Mouse (Mus musculus) gastrocnemius, adult 2 months (tissue): ENCODE data around the gene Ecm2. TPM values are rescaled to one million over a fixed set of nuclear protein-coding genes. Genes with fewer than 3 reads are reported as not detected.

ENCODE experiments used
- DNase-seq: peaks from one replicate; pipeline ENCODE4 v3.0.0; 2022
- H3K27ac ChIP-seq: fragments of 200-600 bp; 2 replicates; pipeline ENCODE4 v1.8.1; 2022; ENCODE audit warnings: mild to moderate bottlenecking
- H3K4me3 ChIP-seq: fragments of 200-600 bp; 2 replicates; pipeline ENCODE4 v1.8.1; 2022; ENCODE audit warnings: mild to moderate bottlenecking, moderate library complexity
- CTCF ChIP-seq: fragments of 200-600 bp; IDR thresholded peaks from 2 replicates; pipeline ENCODE4 v1.8.1; 2022; ENCODE audit warnings: antibody characterized with exemption, mild to moderate bottlenecking, moderate library complexity
- intact Hi-C: fragments of 180-260 bp; cut with DNase I; formaldehyde crosslinking; loops from one replicate; pipeline ENCODE4 v1.15.1; 2025
- total RNA-seq, 2 experiments: library from RNA; stranded (reverse); gene quantifications; 2 replicates each; pipeline ENCODE4 v1.2.3; 2021

Ecm2 gene
- total RNA-seq, 2 experiments from 2014 or later: 8.0 to 15.0 TPM

GRCm38 (mm10) chr13:49472676-49473005, 32.0 kb upstream of the Ecm2 start:
- DNase-seq: no peak
- TF ChIP-seq CTCF: no peak
- Histone ChIP-seq H3K4me3 (no peak overlapping the region), H3K27ac (0 out of 2 replicates have a peak overlapping the region, but pooled peaks have one; percentile 69)
- intact Hi-C loops: no loop called here

- Histone ChIP-seq H3K4me3 (no peak overlapping the region), H3K27ac (peak overlapping the region; percentile 89)
- intact Hi-C loops: no loop called here
- DNase-seq: no peak
- TF ChIP-seq CTCF: no peak
Observed at GRCm38 (mm10) chr13:49477887-49478286, 26.7 kb upstream of the Ecm2 start.

- TF ChIP-seq CTCF: no peak
- Histone ChIP-seq H3K27ac (peak overlapping the region; percentile 89), H3K4me3 (no peak overlapping the region)
- intact Hi-C loops: no loop called here
- DNase-seq: no peak
Observed at GRCm38 (mm10) chr13:49478851-49479374, 25.7 kb upstream of the Ecm2 start.

GRCm38 (mm10) chr13:49479399-49479798, 25.2 kb upstream of the Ecm2 start:
- DNase-seq: peak; percentile 72
- intact Hi-C loops: no loop called here
- no peak overlapping the region for H3K4me3 ChIP-seq
- TF ChIP-seq CTCF: no peak
- H3K27ac ChIP-seq: peak overlapping the region; percentile 89

GRCm38 (mm10) chr13:49480057-49480456, 24.6 kb upstream of the Ecm2 start:
- 0 out of 2 replicates have a peak, but pooled peaks have one; percentile 0 for TF ChIP-seq CTCF
- peak; percentile 91 for DNase-seq
- Histone ChIP-seq H3K4me3 (peak overlapping the region; percentile 28), H3K27ac (peak overlapping the region; percentile 89)
- intact Hi-C loops: loop anchor here (5.0 kb wide), 1 partner anchor 57 kb away; no protein-coding TSS in a partner anchor

- intact Hi-C loops: loop anchor here (5.0 kb wide), 1 partner anchor 57 kb away; no protein-coding TSS in a partner anchor
- Histone ChIP-seq H3K27ac (peak overlapping the region; percentile 89), H3K4me3 (peak overlapping the region; percentile 28)
- peak; percentile 50 for DNase-seq
- TF ChIP-seq CTCF: no peak
Observed at GRCm38 (mm10) chr13:49480551-49480950, 24.1 kb upstream of the Ecm2 start.

- DNase-seq: no peak
- no peak overlapping the region for H3K4me3 ChIP-seq
- TF ChIP-seq CTCF: no peak
- no peak overlapping the region for H3K27ac ChIP-seq
- intact Hi-C loops: no loop called here
Observed at GRCm38 (mm10) chr13:49485388-49485787, 19.2 kb upstream of the Ecm2 start.

GRCm38 (mm10) chr13:49492376-49493368, 11.9 kb upstream of the Ecm2 start, which contains the start of gene Tes3-ps:
Tes3-ps (plus strand) TSS chr13:49493318.
- intact Hi-C loops: no loop called here
- Histone ChIP-seq H3K4me3 (no peak within 1 kb of the TSS), H3K27ac (peak within 1 kb of the TSS; percentile 80)
- no peak for TF ChIP-seq CTCF
- DNase-seq: no peak

- intact Hi-C loops: no loop called here
- H3K27ac ChIP-seq: peak overlapping the region; percentile 92
- no peak for DNase-seq
- H3K4me3 ChIP-seq: peak overlapping the region; percentile 65
- no peak for TF ChIP-seq CTCF
Observed at GRCm38 (mm10) chr13:49505776-49506175, 1.2 kb downstream of the Ecm2 start.

- intact Hi-C loops: no loop called here
- peak; percentile 34 for DNase-seq
- Histone ChIP-seq H3K27ac (peak overlapping the region; percentile 92), H3K4me3 (peak overlapping the region; percentile 65)
- no peak for TF ChIP-seq CTCF
Observed at GRCm38 (mm10) chr13:49507176-49507575, 2.6 kb downstream of the Ecm2 start.

- intact Hi-C loops: no loop called here
- no peak for TF ChIP-seq CTCF
- no peak for DNase-seq
- Histone ChIP-seq H3K27ac (no peak overlapping the region), H3K4me3 (no peak overlapping the region)
Observed at GRCm38 (mm10) chr13:49518761-49519160, 14.2 kb downstream of the Ecm2 start.

GRCm38 (mm10) chr13:49526235-49526634, 21.6 kb downstream of the Ecm2 start:
- Histone ChIP-seq H3K4me3 (no peak overlapping the region), H3K27ac (no peak overlapping the region)
- intact Hi-C loops: no loop called here
- no peak for DNase-seq
- TF ChIP-seq CTCF: no peak

- intact Hi-C loops: no loop called here
- no peak overlapping the region for H3K27ac ChIP-seq
Observed at GRCm38 (mm10) chr13:49530636-49531035, 26.0 kb downstream of the Ecm2 start.

More at GRCm38 (mm10) chr13:49530636-49531035, 26.0 kb downstream of the Ecm2 start:
- no peak for DNase-seq
- TF ChIP-seq CTCF: no peak
- no peak overlapping the region for H3K4me3 ChIP-seq
